Mouse (Mus musculus): ENCODE data around the gene Gabarap. TPM values are rescaled to one million over a fixed set of nuclear protein-coding genes. Genes with fewer than 3 reads are reported as not detected.
"Not testable (repeated sequence)": the region's sequence is repeated elsewhere in the genome, so short reads cannot be mapped to it uniquely, and the experiment has no call there.

Gene Gabarap
- polyA plus RNA-seq, 1 experiment from 2014 or later = 481 TPM

GRCm38 (mm10) chr11:70012931-70013330 is 22.0 kb downstream of the Gabarap start:
- Histone ChIP-seq H3K27me3 (replicated peaks; ENCODE audit: control insufficient read depth, insufficient read depth, low read length) (no peaks in the 10 kb centered on the region), H3K9ac (ENCODE audit: low read length) (no peak overlapping the region), H3K27ac (ENCODE audit: low read depth) (no peak overlapping the region), H3K4me1 (replicated peaks; ENCODE audit: control insufficient read depth, insufficient read depth, low read length) (peaks cover 13% of the 10 kb centered on the region), H3K9me3 (ENCODE audit: control insufficient read depth, low read length) (no peaks in the 10 kb centered on the region), H3K4me3 (ENCODE audit: low read depth, low read length) (no peak overlapping the region), H3K4me2 (ENCODE audit: low read length) (no peak overlapping the region), H3K36me3 (ENCODE audit: control insufficient read depth, insufficient read depth, low read length) (peaks cover 60% of the 10 kb centered on the region)
- 89% methylated on average over 9 of the region's 9 CpGs for WGBS
- no peak for ATAC-seq (replicated peaks; ENCODE audit: low FRiP score, low TSS enrichment, low read depth)
- no peak for DNase-seq (ENCODE audit: low spot score)

- Histone ChIP-seq H3K36me3 (ENCODE audit: control insufficient read depth, insufficient read depth, low read length) (peaks cover 55% of the 10 kb centered on the region), H3K9me3 (ENCODE audit: control insufficient read depth, low read length) (no peaks in the 10 kb centered on the region), H3K27me3 (replicated peaks; ENCODE audit: control insufficient read depth, insufficient read depth, low read length) (no peaks in the 10 kb centered on the region), H3K4me3 (ENCODE audit: low read depth, low read length) (no peak overlapping the region), H3K4me1 (replicated peaks; ENCODE audit: control insufficient read depth, insufficient read depth, low read length) (peaks cover 16% of the 10 kb centered on the region), H3K4me2 (ENCODE audit: low read length) (no peak overlapping the region), H3K27ac (ENCODE audit: low read depth) (no peak overlapping the region), H3K9ac (ENCODE audit: low read length) (no peak overlapping the region)
- 80% methylated on average over 3 of the region's 3 CpGs for WGBS
- ATAC-seq (replicated peaks; ENCODE audit: low FRiP score, low TSS enrichment, low read depth) (no peak), DNase-seq (ENCODE audit: low spot score) (no peak)
Measured at GRCm38 (mm10) chr11:70013408-70013807, 22.5 kb downstream of the Gabarap start.

- H3K27me3 ChIP-seq (replicated peaks; ENCODE audit: control insufficient read depth, insufficient read depth, low read length) = no peaks in the 10 kb centered on the region
- DNase-seq (ENCODE audit: low spot score) (no peak), ATAC-seq (replicated peaks; ENCODE audit: low FRiP score, low TSS enrichment, low read depth) (no peak)
- H3K4me3 ChIP-seq (ENCODE audit: low read depth, low read length) = no peak overlapping the region
- 59% methylated on average over 5 of the region's 5 CpGs for WGBS
- H3K9me3 ChIP-seq (ENCODE audit: control insufficient read depth, low read length) = no peaks in the 10 kb centered on the region
- no peak overlapping the region for H3K27ac ChIP-seq (ENCODE audit: low read depth)
- H3K4me1 ChIP-seq (replicated peaks; ENCODE audit: control insufficient read depth, insufficient read depth, low read length) = peaks cover 20% of the 10 kb centered on the region
- no peak overlapping the region; the same call in 1 of the 2 replicates for H3K9ac ChIP-seq (ENCODE audit: low read length)
- H3K4me2 ChIP-seq (ENCODE audit: low read length) = peak overlapping the region; percentile 68; the same call in 1 of the 2 replicates
- peaks cover 49% of the 10 kb centered on the region for H3K36me3 ChIP-seq (ENCODE audit: control insufficient read depth, insufficient read depth, low read length)
Measured at GRCm38 (mm10) chr11:70014051-70014450, 23.1 kb downstream of the Gabarap start.

GRCm38 (mm10) chr11:70014880-70015558 is 24.1 kb downstream of the Gabarap start, which contains the start of gene Acadvl:
Gene Acadvl (minus strand): TSS chr11:70015411.
- H3K4me1 ChIP-seq (replicated peaks; ENCODE audit: control insufficient read depth, insufficient read depth, low read length) = peaks cover 29% of the 10 kb centered on the region
- H3K27me3 ChIP-seq (replicated peaks; ENCODE audit: control insufficient read depth, insufficient read depth, low read length) = no peaks in the 10 kb centered on the region
- no peaks in the 10 kb centered on the region for H3K9me3 ChIP-seq (ENCODE audit: control insufficient read depth, low read length)
- H3K27ac ChIP-seq (ENCODE audit: low read depth) = peak within 1 kb of the TSS; percentile 17; the same call in 1 of the 2 replicates
- H3K36me3 ChIP-seq (ENCODE audit: control insufficient read depth, insufficient read depth, low read length) = peaks cover 39% of the 10 kb centered on the region
- H3K4me2 ChIP-seq (ENCODE audit: low read length) = peak within 1 kb of the TSS; percentile 68
- peak within 1 kb of the TSS; percentile 55 for H3K9ac ChIP-seq (ENCODE audit: low read length)
- DNase-seq (ENCODE audit: low spot score) (peak; percentile 87), ATAC-seq (replicated peaks; ENCODE audit: low FRiP score, low TSS enrichment, low read depth) (peak; percentile 84)
- peak within 1 kb of the TSS; percentile 52 for H3K4me3 ChIP-seq (ENCODE audit: low read depth, low read length)
- WGBS = under 1% methylated on average over 35 of the region's 35 CpGs

- Histone ChIP-seq H3K9ac (ENCODE audit: low read length) (0 out of 2 replicates have a peak overlapping the region, but pooled peaks have one; percentile 55), H3K4me1 (replicated peaks; ENCODE audit: control insufficient read depth, insufficient read depth, low read length) (peaks cover 36% of the 10 kb centered on the region), H3K36me3 (ENCODE audit: control insufficient read depth, insufficient read depth, low read length) (peaks cover 32% of the 10 kb centered on the region), H3K4me3 (ENCODE audit: low read depth, low read length) (peak overlapping the region; percentile 52), H3K27me3 (replicated peaks; ENCODE audit: control insufficient read depth, insufficient read depth, low read length) (no peaks in the 10 kb centered on the region), H3K27ac (ENCODE audit: low read depth) (no peak overlapping the region), H3K9me3 (ENCODE audit: control insufficient read depth, low read length) (no peaks in the 10 kb centered on the region), H3K4me2 (ENCODE audit: low read length) (peak overlapping the region; percentile 68)
- ATAC-seq (replicated peaks; ENCODE audit: low FRiP score, low TSS enrichment, low read depth) = no peak
- 60% methylated on average over 6 of the region's 6 CpGs for WGBS
- DNase-seq (ENCODE audit: low spot score) = no peak
Measured at GRCm38 (mm10) chr11:70015677-70016076, 24.7 kb downstream of the Gabarap start.

- H3K4me3 ChIP-seq (ENCODE audit: low read depth, low read length); H3K9ac ChIP-seq (ENCODE audit: low read length); DNase-seq (ENCODE audit: low spot score); H3K9me3 ChIP-seq (ENCODE audit: control insufficient read depth, low read length); H3K4me2 ChIP-seq (ENCODE audit: low read length); ATAC-seq (replicated peaks; ENCODE audit: low FRiP score, low TSS enrichment, low read depth); H3K27me3 ChIP-seq (replicated peaks; ENCODE audit: control insufficient read depth, insufficient read depth, low read length); H3K27ac ChIP-seq (ENCODE audit: low read depth): not testable (repeated sequence)
- Histone ChIP-seq H3K4me1 (replicated peaks; ENCODE audit: control insufficient read depth, insufficient read depth, low read length) (peaks cover 37% of the 10 kb centered on the region), H3K36me3 (ENCODE audit: control insufficient read depth, insufficient read depth, low read length) (peaks cover 27% of the 10 kb centered on the region)
- 85% methylated on average over 2 of the region's 2 CpGs for WGBS
Measured at GRCm38 (mm10) chr11:70016177-70016576, 25.2 kb downstream of the Gabarap start.

- Histone ChIP-seq H3K36me3 (ENCODE audit: control insufficient read depth, insufficient read depth, low read length) (peaks cover 23% of the 10 kb centered on the region), H3K27me3 (replicated peaks; ENCODE audit: control insufficient read depth, insufficient read depth, low read length) (no peaks in the 10 kb centered on the region), H3K4me3 (ENCODE audit: low read depth, low read length) (no peak within 1 kb of the TSS), H3K27ac (ENCODE audit: low read depth) (peak within 1 kb of the TSS; percentile 44; the same call in 1 of the 2 replicates), H3K9ac (ENCODE audit: low read length) (peak within 1 kb of the TSS; percentile 69; the same call in 1 of the 2 replicates), H3K9me3 (ENCODE audit: control insufficient read depth, low read length) (no peaks in the 10 kb centered on the region), H3K4me2 (ENCODE audit: low read length) (peak within 1 kb of the TSS; percentile 56), H3K4me1 (replicated peaks; ENCODE audit: control insufficient read depth, insufficient read depth, low read length) (peaks cover 38% of the 10 kb centered on the region)
- ATAC-seq (replicated peaks; ENCODE audit: low FRiP score, low TSS enrichment, low read depth) (no peak), DNase-seq (ENCODE audit: low spot score) (no peak)
- 83% methylated on average over 3 of the region's 3 CpGs for WGBS
Measured at GRCm38 (mm10) chr11:70016669-70017068, 25.7 kb downstream of the Gabarap start, which contains the start of gene Dlg4. Gene Dlg4 (plus strand): TSS chr11:70016942.

- Histone ChIP-seq H3K4me1 (replicated peaks; ENCODE audit: control insufficient read depth, insufficient read depth, low read length) (peaks cover 44% of the 10 kb centered on the region), H3K9ac (ENCODE audit: low read length) (no peak overlapping the region; the same call in 1 of the 2 replicates), H3K27me3 (replicated peaks; ENCODE audit: control insufficient read depth, insufficient read depth, low read length) (no peaks in the 10 kb centered on the region), H3K4me2 (ENCODE audit: low read length) (peak overlapping the region; percentile 56), H3K4me3 (ENCODE audit: low read depth, low read length) (no peak overlapping the region), H3K9me3 (ENCODE audit: control insufficient read depth, low read length) (no peaks in the 10 kb centered on the region), H3K36me3 (ENCODE audit: control insufficient read depth, insufficient read depth, low read length) (peaks cover 16% of the 10 kb centered on the region), H3K27ac (ENCODE audit: low read depth) (no peak overlapping the region)
- DNase-seq (ENCODE audit: low spot score) (no peak), ATAC-seq (replicated peaks; ENCODE audit: low FRiP score, low TSS enrichment, low read depth) (no peak)
- WGBS = 49% methylated on average over 7 of the region's 7 CpGs
Measured at GRCm38 (mm10) chr11:70017199-70017767, 26.3 kb downstream of the Gabarap start.
